Mouse (Mus musculus) hindbrain, postnatal 0 days (tissue): ENCODE results near the gene Fam169a. TPM values are rescaled to one million over a fixed set of nuclear protein-coding genes. Genes with fewer than 3 reads are reported as not detected.

Source experiments
- ATAC-seq: fragments of 200-750 bp; cut with Nextera tagmentation; 2 replicates; pipeline ENCODE4 v1.8.0; 2017; ENCODE audit warnings: mild to moderate bottlenecking, moderate TSS enrichment, moderate library complexity
- DNase-seq: peaks from one replicate; pipeline ENCODE4 v3.0.0-alpha.2; 2015; ENCODE audit warnings: low spot score
- H3K27ac ChIP-seq: fragments of 300-500 bp; sonication (generic); 2 replicates; pipeline ENCODE4 v1.5.1; 2014; ENCODE audit warnings: mild to moderate bottlenecking
- H3K27me3 ChIP-seq: fragments of 300-500 bp; sonication (generic); 2 replicates; pipeline ENCODE4 v1.6.1; 2014; ENCODE audit warnings: low read length, mixed read lengths; ENCODE audit not compliant: insufficient read depth
- H3K36me3 ChIP-seq: fragments of 300-500 bp; sonication (generic); 2 replicates; pipeline ENCODE4 v1.6.1; 2014; ENCODE audit warnings: low read length, mixed read lengths; ENCODE audit not compliant: insufficient read depth
- H3K4me1 ChIP-seq: fragments of 300-500 bp; sonication (generic); 2 replicates; pipeline ENCODE4 v1.6.1; 2014; ENCODE audit warnings: antibody characterized with exemption, low read length, mixed read lengths; ENCODE audit not compliant: insufficient read depth
- H3K4me2 ChIP-seq: fragments of 300-500 bp; sonication (generic); 2 replicates; pipeline ENCODE4 v1.6.1; 2014; ENCODE audit warnings: low read depth, mild to moderate bottlenecking, low read length, moderate library complexity, mixed read lengths
- H3K4me3 ChIP-seq: fragments of 300-500 bp; sonication (generic); 2 replicates; pipeline ENCODE4 v1.5.1; 2014; ENCODE audit warnings: low read length
- H3K9ac ChIP-seq: fragments of 300-500 bp; sonication (generic); replicated peaks from 2 replicates; pipeline ENCODE4 v1.6.1; 2014; ENCODE audit warnings: mild to moderate bottlenecking, low read length, moderate library complexity, mixed read lengths
- H3K9me3 ChIP-seq: fragments of 300-500 bp; sonication (generic); 2 replicates; pipeline ENCODE4 v1.6.1; 2016; ENCODE audit warnings: low read length, mixed read lengths
- CTCF ChIP-seq: IDR thresholded peaks from 2 replicates; pipeline ENCODE4 v1.5.1; 2016; ENCODE audit warnings: antibody characterized with exemption, control low read depth, low read depth
- WGBS: fragments of 180-500 bp; shearing (Covaris S2); extraction: QIAGEN DNeasy Blood & Tissue Kit; methylation state at CpG from one replicate; pipeline ENCODE4 v1.1.7; 2014; 5-methylcytosine and 5-hydroxymethylcytosine counted together
- polyA plus RNA-seq: library from polyadenylated mRNA; unstranded; fragments of >200 nt; fragmentation: Nextera tagmentation; extraction: Ambion mirVana; gene quantifications from 2 replicates; pipeline ENCODE4 v1.2.1, GENCODE M21; 2015
- total RNA-seq: library from RNA; depleted of rRNA; stranded (reverse); fragments of >200 nt; gene quantifications from 2 replicates; pipeline ENCODE4 v1.2.3, GENCODE M21; 2014; rRNA removed

Gene Fam169a
- total and polyA plus RNA-seq, 2 experiments from 2014 or later, result 24.8 to 27.8 TPM

DNA sequence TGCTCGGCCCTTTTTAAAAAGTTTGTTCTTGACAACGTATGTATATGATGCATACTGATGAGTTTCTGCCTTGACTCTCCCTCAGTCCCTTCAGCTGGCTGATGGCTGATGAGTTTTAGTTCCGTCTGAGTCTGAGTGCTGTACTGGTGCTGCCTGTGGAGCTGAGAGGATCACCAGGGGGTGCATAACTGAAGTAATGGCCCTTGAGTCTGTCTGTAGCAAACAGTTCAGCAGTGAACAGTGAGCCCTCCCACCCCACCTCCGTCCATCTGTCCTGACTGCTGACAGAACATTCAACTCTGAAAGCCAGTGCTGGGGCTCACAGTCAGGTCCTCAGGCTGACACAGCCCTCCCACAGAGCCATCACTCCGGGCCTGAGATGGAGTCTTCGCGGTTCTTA lies 111.9 kb downstream of the Fam169a start:
- 63% methylated on average over 7 of the region's 7 CpGs for WGBS
- Histone ChIP-seq H3K36me3 (peaks cover 46% of the 10 kb centered on the region), H3K27me3 (no peaks in the 10 kb centered on the region), H3K27ac (no peak overlapping the region), H3K4me3 (no peak overlapping the region), H3K9ac (no peak overlapping the region), H3K4me2 (no peak overlapping the region), H3K4me1 (no peaks in the 10 kb centered on the region), H3K9me3 (no peaks in the 10 kb centered on the region)
- TF ChIP-seq CTCF, result no peak
- DNase-seq, result no peak
- ATAC-seq, result no peak

DNA sequence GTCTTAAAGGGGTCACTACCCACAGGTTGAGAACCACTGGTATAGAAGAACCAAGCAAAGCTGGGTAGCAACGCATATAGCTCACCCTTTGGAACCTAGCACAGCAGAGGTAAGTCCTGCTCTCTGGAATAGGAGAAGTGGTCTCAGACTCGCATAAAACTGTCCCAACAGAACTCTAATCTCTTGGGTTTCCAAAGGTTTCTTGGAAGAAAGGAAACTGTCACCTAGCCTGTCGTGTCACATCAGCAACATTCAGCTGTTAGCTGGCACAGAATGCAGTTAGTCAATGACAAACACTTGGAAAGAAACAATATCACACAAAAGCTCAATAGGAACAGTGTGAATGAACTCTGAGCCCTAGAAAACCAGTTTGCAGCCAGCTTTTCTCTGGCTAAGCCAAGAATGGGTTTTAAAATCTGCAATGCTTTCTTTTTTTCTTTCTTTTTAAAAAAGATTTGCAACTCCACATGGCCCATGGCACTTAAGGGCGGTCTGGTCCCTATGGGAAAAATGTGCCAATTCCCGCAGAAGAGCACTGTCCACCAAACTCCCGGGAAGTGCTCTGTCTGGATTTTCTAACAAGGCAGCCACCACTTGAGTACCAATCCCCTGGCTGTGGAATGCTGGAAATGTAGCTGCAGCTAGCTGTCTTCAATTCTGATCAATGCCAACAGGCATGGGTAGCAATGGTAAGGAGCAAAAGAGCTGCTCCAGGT lies 113.2 kb downstream of the Fam169a start:
- H3K4me3 ChIP-seq, result no peak overlapping the region
- ATAC-seq (no peak), DNase-seq (no peak)
- H3K36me3 ChIP-seq, result peaks cover 34% of the 10 kb centered on the region
- no peak overlapping the region for H3K9ac ChIP-seq
- TF ChIP-seq CTCF, result no peak
- no peak overlapping the region for H3K27ac ChIP-seq
- H3K9me3 ChIP-seq, result no peaks in the 10 kb centered on the region
- no peaks in the 10 kb centered on the region for H3K4me1 ChIP-seq
- H3K27me3 ChIP-seq, result no peaks in the 10 kb centered on the region
- WGBS, result 57% methylated on average over 6 of the region's 6 CpGs
- H3K4me2 ChIP-seq, result no peak overlapping the region

Other genes starting within 250 kb of the Fam169a start
- gene Gcnt4, start 142.6 kb upstream of the Fam169a start, total RNA-seq, result 0.65 and 0.94 TPM in 2 replicates
- 0.15 and 0.19 TPM in 2 replicates for gene Gcnt4, start 142.6 kb upstream of the Fam169a start, polyA plus RNA-seq
- gene 1700029F12Rik, start 32.9 kb upstream of the Fam169a start, total RNA-seq, result not detected in 2 replicates
- gene 1700029F12Rik, start 32.9 kb upstream of the Fam169a start, polyA plus RNA-seq, result not detected in 2 replicates
- gene Gm6169, start 32.0 kb downstream of the Fam169a start, total RNA-seq, result 0.37 TPM in 1 of 2 replicates, not detected in the other
- gene Gm6169, start 32.0 kb downstream of the Fam169a start, polyA plus RNA-seq, result 0.57 and 1.3 TPM in 2 replicates
- 18.6 and 23.3 TPM in 2 replicates for gene Gfm2, start 70.7 kb downstream of the Fam169a start, total RNA-seq
- 21.4 and 22.8 TPM in 2 replicates for gene Gfm2, start 70.7 kb downstream of the Fam169a start, polyA plus RNA-seq
- 18.5 and 21.6 TPM in 2 replicates for gene Nsa2, start 70.7 kb downstream of the Fam169a start, total RNA-seq
- gene Nsa2, start 70.7 kb downstream of the Fam169a start, polyA plus RNA-seq, result 41.7 and 45.0 TPM in 2 replicates
- 66.4 and 75.8 TPM in 2 replicates for gene Hexb, start 131.1 kb downstream of the Fam169a start, total RNA-seq
- gene Hexb, start 131.1 kb downstream of the Fam169a start, polyA plus RNA-seq, result 65.4 and 70.8 TPM in 2 replicates
- 179 and 206 TPM in 2 replicates for gene Enc1, start 173.8 kb downstream of the Fam169a start, total RNA-seq
- 29.3 and 33.3 TPM in 2 replicates for gene Enc1, start 173.8 kb downstream of the Fam169a start, polyA plus RNA-seq